Mouse (Mus musculus) lung, postnatal 36 days (tissue): Measurements from ENCODE around the gene Draxin.
A peak's percentile ranks its signal among the peaks of the same experiment; 100 is the strongest.
"Not testable (repeated sequence)": the region's sequence is repeated elsewhere in the genome, so short reads cannot be mapped to it uniquely, and the experiment has no call there.

Experiments used
- DNase-seq: peaks from one replicate; pipeline ENCODE4 v3.0.0; 2022; ENCODE audit warnings: mixed read lengths

Gene Draxin

DNA sequence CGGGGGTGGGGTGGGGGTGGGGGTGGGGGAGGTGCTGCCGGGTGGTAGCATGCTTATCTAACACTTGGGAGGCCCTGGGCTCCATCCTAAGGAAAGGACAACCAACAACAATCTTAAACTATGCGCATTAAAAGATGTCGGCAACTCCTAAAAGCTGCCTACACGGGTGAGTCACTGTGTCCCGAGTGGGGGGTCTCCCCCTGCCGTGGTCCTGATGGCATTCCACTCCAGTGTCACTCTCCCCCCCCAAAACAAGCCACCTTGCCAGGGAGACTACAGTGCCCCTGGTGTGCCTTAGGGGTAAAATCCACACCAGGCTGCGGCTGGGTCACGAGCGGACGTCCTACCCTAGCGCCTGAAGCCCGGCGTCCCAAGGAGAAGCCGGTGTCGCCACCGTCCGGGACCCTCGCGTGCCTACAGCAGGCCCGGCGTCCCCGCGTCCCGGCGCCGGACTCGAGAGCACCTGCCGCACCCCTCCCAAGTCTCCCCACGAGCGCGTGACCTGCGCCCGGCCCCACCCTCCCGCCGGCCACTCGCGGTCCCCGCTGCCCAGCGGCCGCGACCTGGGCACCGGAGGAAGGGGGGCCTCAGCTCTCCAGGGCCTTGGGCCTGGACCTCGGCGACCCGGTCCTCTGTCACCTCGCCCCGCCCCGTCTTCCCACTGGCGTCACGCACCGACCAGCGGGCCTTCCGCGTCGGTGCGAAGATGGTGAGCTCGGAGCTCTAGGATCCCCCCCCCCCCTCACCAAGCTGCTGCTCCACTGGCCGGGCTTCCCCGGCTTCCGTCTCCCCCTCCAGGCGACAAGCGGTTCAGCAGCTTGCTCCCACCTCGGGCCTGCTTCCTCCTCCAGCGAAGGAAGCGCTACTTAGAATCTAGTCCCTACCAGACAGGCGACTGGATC lies 21.0 kb upstream of the Draxin start, which contains the start of gene Fbxo6:
Gene Fbxo6 (minus strand): TSS at position 874 of the 902 bp plus-strand sequence.
- DNase-seq = peak; percentile 93

DNA sequence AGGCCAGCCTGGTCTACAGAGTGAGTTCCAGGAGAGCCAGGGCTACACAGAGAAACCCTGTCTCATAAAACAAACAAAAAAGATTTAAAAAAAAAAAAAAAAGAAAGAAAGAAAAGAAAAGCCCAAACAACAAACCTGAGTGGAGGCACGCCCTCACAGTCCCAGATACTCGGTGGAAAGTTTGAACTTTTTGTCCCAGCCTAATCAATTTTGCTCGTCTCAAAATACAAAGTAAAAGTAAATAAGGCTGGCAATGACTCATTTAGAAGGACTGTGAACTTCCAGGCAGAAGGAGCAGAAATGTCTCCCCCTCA lies 20.4 kb upstream of the Draxin start:
- peak; percentile 15 for DNase-seq

DNA sequence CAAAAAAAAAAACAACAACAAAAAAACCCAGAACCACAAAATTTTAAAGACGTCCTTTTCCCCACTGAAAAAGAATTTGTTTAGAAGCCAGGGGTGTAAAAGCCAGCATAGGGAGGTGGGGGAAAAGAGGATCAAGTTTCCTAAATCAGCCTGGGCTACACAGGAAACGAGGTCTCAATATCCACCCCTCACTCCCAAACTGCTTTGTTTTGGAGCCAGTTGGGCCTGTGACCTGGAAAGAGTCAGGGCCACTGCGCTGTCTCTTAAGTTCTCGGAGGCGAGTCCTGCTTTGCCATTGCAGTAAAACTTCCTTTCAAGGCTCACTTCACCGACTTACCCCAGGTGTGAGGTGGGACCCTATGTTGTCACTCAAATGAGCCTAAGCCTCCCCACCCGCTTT lies 19.7 kb upstream of the Draxin start:
- no peak for DNase-seq

DNA sequence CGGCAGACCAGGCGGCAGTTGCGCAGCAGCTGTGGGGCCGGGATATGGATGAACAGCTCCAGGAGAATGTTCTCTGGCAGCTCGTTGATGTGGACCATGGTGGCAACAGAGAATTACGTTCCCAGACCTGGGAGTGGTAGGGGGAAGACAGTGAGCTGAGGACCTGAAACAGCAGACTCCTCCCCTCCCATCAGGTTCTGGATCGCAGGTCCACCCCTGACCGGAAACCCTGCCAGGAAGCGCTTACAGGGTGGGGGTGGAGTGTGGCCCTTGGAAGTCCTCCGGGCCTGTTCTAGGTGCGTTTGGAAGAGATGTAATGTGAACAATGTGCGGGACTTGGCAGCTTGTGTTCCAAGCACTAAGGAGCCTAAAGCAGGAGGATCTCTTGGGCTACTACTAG lies 19.0 kb upstream of the Draxin start:
- peak; percentile 50 for DNase-seq

DNA sequence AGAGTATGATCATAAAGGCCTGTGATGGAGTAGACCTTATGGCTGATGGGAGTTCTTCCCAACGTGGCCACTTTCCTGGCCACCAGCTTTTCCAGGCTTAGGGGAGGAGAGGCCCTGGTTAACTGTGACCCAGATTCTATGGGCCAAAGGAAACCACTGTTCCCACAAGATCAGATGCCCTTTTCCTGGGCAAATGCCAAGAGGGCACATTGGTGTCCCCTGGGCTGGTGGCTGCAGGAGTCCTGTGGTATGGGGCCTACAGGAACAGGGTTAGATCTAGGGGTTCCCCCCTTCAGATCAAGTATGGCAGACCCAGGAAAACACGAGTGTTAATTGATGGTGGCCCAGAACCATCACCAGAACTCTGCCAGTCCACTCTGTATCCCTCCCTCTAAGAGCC lies 17.2 kb upstream of the Draxin start:
- DNase-seq = no peak

DNA sequence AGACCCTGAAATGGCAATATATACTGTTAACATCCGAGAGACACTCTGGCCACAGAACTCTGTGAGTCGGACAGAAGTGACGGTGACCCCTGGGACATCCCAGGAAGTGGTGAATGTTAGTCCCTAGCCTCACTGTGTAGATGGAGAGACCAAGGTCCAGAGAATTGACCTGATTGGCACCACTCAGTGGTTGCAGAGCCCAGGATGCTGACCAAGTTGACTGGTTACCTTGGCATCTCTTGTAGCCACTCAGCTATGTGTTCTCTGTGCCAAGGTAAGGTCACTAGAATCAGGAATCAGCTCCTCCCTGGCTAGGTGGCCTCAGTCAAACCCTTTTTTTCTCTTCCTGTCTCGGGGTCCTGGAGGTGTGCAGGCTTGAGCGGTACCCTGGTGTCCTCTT lies 13.2 kb upstream of the Draxin start:
- no peak for DNase-seq

DNA sequence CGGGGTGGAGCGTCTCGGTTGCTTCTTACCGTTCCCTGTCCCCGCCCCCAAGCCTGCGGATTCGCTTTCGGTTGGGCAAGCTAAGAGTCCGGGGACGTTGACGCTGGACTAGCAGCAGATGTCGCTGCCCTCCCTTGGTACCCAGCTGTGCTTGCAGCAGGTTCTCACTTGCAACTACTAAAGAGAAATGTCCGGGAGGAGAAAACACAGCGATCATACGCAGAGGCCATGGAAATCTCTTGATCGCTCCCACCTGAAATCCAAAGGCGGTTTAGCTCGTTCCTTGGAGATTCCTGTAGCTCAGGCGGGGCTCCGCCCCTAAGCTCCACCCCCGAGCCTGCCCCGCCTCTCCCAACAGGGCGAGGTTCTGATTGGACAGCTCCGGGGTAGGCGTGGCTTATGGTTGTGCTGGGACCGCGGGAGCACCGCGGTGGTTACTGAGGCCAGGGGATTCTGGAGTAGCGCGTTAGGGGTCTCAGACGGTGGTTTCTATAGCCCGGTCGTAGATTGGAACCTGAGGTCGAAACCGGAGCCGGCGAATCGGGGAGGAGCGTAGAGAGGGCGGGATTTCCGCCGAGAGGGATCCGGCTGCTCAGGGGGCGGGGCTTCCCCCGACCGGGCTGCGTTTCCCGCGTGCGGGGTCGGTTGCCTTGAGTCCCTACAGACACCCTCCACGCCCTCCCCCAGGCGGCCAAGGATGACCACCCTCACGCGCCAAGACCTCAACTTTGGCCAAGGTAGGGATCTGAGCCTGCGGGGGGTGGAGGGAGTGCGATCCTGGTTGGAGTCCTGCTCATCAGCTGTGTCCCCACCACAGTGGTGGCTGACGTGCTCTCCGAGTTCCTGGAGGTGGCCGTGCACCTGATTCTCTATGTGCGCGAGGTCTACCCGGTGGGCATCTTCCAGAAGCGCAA lies 9.9 kb upstream of the Draxin start:
- DNase-seq = peak; percentile 98

DNA sequence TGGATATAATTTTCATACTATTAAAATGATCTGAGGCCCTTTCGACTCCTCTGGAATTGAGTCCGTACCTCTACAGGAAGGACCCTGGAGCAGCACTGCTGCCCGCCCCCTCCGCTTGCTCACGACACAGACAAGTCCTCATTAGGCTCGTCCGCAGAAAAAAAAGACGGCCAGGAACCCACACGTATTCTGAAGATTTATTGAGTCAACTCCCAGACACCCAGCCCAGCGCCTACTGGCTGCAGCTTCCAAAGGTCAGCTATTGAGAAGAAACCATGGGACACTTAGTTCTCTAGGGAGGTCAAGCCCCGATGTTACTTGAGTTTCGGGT lies 9.2 kb upstream of the Draxin start:
- DNase-seq = no peak

DNA sequence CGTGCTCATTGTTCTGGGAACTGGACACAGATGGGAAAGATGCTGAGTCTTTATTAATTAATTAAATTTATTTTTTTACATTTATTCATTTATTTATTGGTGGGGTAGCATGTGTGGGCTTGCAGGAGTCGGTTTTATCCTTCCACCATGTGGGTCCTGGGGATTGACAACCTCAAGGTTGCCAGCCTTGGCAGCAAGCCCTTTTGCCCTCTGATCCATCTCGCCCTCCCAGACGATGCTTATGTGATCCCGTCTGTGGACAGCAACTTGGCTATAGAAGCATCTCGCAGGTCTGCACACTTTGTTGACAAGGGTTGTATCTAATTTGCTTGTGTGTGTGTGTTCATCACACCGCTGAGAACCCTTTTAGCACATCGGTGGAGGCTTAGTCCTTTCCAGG lies 7.0 kb upstream of the Draxin start:
- DNase-seq = no peak

DNA sequence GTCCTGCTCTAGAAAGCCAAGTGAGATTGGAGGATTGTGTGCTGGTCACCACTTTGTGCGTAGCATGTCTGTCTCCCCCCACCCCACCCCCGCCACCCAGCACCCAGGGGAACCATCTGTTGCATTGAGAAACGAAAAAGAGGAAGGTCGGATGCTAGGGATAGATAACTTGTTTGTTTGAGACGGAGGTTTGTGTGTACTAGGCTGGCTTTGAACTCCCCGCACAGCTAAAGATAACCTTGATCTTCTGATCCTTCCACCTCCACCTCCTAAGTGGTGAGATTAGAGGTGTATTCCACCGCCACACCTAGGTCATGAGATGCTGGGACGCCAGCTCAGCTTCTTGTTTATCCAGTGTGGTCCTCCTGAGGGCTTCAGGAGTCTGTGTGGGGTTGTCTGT lies 4.5 kb upstream of the Draxin start:
- DNase-seq = no peak

DNA sequence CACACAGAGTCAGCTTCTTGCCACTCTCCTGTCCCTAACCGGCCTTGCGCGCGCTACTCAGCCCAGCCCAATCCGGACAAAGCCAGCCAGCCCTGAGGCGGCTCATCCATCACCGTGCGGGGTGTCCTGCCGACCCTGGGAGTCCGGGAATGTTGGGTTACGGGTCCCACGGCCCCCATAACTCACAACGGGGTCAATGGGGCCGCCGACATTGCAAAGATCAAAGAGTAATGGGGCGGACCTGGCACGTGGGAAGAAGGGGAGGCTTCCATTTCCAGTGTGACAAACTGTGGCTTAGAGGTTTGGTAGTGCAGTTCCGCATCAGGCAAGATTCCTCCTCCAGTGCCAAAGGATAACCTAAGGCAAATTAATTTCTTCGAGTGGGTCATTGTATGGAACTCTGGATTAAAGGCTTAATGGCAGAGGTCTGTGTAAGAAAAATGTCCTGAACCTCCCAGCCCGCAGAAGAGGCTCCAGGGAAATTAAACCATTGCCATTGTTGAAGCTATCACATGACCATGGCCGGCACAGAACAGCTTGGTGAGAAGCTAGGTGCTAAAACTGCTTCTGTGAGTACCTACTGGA lies 1.1 kb upstream of the Draxin start:
- DNase-seq = no peak

DNA sequence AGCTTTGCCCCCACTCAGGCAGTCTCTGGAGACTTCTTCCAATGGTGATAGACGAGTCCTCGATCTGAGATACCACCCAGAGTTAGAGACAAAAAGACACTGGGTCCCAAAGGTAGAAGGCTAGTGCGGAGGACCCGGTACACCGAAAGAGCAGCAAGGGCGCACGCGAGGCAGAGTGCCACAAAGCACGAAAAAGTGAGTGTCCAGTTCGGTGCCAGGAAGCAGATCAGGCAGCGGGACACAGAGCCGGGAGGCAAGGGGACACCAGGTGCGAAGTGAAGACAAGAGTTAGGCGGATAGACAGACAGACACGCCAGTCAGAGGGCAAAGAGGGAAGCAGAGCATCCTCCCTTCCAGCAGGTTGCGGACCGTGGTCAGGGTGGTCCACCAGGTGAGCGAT lies 365 bp downstream of the Draxin start, which contains the start of gene Mad2l2:
Gene Mad2l2 (plus strand): TSS at position 252 of the 400 bp plus-strand sequence.
- no peak for DNase-seq

DNA sequence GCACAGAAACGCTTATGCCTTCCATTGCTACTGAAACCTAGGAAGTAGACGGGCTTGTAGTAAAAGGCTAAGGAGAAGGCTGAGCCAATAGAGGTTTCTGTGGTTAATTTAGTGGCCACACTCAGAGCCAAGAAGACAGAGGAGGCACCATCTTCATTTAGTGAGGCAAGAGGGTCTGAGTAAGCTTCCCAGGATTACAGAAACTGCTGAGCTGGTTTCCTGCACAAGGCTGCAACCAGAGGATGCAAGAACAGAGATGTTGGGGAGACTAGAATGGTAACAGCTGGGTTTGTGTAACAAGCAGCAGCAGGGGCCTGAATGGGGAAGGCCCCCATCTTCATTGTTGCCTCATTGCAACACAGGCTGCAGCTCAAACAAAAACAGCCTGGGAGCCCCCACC lies 1.8 kb downstream of the Draxin start:
- no peak for DNase-seq

DNA sequence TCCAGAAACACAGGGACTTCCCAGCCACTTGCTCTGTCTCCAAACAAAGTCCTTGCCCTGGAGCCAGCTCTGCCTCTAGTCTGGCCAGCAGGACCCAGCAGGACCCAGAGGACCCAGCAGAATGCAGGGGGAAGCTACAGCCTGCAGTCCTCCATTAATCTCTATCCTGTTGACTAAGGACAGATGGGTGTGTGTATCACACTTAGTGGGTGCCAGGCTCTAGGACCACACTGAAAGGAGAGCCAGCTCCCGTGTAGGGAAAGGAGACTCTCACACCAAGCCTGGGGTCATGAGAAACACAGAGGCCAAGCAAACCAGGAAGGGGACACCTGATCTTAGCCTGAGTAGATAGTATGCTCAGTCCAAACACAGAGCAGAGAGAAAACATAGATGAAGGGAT lies 2.3 kb downstream of the Draxin start:
- no peak for DNase-seq

DNA sequence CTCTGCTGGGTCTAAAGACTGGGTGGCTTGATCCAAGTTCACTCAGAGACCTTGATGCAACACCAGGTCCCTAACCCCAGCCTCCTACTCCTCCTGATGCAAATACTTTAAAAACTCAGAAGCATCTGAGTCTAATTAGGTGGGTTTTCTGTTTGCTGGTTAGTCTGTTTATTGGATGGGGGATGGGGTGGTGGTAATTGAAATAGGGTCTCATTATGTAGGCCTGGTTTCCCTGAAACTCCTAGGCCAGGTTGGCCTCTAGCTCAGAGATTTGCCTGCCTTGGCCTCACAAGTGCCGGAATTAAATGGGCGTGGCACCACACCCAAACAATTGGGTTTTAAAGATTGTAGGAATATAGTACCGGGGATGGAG lies 7.8 kb downstream of the Draxin start:
- no peak for DNase-seq

DNA sequence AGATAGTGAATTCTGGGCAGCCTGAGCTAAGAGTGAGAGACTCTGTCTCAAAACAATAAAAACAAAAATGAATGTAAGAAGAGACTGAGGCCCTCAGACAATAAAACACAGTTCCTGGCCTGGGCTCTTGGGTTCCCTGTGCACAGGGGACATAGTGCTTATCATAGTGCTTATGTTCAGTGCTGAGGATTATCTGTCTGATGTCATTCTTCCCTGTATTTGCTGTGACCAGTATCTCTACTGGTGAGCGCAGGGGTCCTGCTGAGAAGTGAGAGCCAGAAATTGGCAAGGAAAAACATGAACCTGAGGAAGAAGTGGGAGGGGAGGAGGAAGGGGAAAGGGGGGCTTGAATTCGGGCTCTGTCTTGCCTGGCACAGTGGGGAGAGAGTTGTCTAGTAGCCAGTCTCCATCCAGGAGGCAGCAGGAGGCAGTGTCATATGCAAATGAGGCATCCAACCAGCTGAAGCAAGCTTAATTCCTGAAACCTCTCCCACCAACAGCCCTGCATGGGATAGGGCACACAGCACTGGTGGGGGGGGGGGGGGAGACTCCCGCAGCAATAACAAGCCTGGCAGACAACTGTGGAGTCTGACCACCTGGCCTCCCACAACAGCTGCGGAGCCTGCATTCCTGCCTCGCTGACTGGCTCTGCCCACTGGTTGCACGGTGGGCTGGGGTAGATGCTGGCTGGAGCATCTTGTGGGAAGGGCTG lies 8.4 kb downstream of the Draxin start:
- DNase-seq = no peak

DNA sequence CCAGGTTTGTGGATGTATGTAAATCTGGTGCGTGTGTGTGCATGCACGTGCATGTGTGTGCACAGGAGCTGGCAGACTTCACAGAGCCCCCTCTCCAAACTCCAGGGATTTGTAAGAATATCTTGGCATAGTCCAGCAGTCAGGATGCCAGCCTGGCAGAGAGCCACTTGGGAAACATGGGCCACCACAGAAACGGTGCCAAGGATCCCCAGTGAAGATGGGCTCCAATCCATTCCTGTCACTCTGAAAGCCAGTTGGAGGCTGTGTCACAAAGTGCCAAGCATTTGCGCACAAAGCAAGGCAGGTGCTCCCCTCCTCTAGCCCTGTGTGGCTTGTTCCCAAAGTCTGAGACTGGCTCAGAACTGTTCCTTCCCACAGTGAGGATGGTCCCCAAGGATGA lies 9.1 kb downstream of the Draxin start:
- no peak for DNase-seq

DNA sequence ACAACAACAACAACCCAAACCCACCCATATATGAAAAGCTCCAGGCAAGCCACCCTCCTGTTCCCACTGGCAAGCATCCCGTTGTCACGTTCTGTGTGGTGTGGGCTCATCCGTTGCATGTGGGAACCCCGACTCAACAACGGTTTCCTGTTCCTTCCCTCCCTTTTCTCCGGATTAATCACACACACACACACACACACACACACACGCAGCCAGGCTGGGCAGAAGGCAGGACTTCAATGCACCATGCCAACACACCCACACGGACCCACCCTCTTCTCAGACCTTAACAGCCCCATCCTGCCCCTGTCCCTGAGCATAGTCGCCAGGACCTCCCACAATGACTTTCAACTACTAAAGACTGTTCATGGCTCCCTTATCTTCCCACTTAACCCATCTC lies 9.9 kb downstream of the Draxin start:
- DNase-seq = no peak

DNA sequence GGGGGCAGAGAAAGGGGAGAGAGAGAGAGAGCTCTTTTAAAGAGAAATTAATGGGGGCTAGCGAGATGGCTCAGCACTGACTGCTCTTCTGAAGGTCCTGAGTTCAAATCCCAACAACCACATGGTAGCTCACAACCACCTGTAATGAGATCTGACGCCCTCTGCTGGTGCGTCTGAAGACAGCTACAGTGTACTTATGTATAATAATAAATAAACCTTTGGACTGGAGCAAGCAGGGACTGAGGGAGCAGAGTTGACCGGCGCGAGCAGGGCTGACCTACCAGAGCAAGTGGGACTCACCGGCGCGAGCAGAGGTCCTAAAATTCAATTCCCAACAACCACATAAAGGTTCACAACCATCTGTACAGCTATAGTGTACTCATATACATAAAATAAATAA lies 10.9 kb downstream of the Draxin start:
- DNase-seq = not testable (repeated sequence)

DNA sequence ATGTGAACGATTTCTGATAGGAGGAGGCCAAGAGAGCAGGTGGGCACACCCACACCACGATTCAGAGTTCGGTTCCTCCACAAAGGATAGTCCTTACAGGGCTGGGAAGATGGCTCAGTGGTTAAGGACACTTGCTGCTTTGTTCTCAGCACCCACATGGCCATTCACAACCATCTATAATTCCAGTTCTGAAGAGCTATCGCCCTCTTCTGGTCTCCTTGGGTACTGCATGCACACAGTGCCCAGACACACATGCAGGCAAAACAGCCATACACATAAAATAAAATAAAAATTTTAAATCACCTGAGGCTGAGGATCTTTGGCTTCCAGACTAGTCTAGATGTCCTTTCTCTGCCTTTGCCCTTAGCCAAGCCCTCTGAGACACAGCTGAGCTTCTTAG lies 13.1 kb downstream of the Draxin start:
- DNase-seq = no peak

DNA sequence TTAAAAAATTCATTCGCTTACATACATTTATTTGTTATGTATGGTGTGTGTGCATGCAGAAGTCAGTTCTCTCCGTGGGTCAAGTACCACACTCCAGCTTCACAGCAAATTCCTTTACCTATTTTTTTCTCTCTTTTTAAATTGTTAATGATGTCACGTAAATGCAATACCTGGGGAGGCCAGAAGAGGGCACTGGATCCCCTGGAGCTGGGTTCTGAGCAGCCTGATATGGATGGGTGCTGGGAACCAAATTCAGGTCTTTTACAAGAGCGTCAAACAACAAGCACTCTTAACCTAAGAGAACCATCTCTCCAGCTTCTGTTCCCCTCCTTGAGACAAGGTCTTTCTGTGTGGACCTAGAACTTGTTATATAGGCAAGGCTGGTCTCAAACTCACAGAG lies 13.8 kb downstream of the Draxin start:
- no peak for DNase-seq

DNA sequence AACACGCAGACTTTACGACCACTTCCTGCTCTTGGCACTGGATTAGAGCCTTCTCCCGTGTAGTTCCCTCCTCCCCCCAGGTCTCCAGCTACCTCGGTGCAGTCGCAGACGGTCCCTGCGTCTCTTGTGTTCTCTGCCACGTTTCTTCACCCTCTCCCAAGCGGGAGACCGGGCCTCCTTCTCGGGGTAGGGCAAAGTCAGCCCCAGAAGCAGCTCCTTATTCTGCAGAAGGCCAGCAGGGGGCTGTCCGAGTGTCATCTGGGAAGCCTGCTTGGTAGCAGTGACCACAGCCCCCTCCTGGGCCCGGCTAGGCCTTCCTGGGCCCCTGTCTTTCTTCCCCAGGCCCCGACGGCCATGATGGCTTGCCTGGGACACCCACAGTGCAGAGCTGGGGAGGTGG lies 15.0 kb downstream of the Draxin start:
- DNase-seq = peak; percentile 42

DNA sequence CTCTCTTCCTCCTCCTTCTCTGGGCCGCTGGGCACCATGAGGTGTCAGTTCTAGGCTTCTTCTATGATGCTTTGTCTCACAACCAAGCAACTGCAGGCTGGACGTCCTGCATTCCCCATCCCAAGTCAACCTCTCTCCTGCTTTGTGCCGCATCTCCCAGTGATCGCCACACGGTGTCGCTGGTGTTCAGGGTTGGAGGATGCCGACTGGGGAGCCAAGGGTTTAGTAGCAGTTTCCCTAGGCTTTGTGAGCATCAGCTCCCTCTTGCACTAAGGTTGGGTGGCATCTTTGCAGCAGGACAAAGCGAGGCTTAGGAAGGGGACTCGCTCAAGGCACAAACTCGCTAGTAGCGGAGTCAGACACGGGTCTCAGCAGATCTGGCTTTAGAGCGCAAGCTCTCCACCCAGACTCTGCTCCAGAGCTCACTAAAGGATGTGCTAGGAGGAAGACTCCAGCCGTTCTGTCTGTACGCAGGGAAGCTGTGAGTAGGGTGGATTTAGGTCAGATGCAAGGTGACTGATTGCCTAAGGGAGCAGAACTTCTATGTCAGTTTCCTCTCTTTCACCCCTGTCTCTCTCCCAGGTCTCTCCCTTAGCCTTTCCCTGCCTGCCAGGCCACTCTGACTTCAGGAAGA lies 15.6 kb downstream of the Draxin start:
- DNase-seq = peak; percentile 82
